Mouse (Mus musculus) mouse embryonic stem cell (cell line): ENCODE data around the gene Supt3.

Experiments used
- in situ Hi-C, 2 experiments: fragments of 300-500 bp; cut with MboI; formaldehyde crosslinking; loops; 1 replicate in 1 of 2; 3 replicates in 1 of 2; pipeline ENCODE4 v1.14.3; 2019 to 2020; ENCODE audit warnings: low sequenced_read_pairs in 2 of 2, low pct_unique_long_range_greater_than_20kb in 1 of 2, mixed read lengths in 1 of 2; ENCODE audit not compliant: unreplicated experiment in 1 of 2

The Supt3 gene

DNA sequence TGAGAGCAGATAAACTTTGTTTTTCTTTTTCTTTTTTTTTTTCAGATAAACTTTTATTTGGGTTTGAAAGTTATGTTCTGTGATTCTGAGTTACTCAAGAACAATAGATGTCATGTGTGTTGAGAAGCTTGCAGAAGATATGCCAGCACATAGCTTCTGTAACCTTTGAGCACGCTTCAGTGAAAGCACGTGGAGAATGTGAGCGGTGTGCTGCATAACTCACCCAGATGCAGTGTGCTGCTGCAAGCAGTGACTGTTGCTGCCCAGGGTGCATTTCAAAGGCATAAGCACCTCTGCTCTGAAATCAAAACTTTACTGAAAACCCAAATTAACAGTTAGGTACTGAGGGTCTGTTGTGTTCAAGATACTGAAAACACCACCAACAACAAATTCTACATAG is 251.5 kb downstream of the Supt3 start:
- in situ Hi-C loops = loop anchor here (25.0 kb wide), 1 partner anchor 241 kb away; the partner anchor contains the start of gene Supt3 (in 2 of the 2)

DNA sequence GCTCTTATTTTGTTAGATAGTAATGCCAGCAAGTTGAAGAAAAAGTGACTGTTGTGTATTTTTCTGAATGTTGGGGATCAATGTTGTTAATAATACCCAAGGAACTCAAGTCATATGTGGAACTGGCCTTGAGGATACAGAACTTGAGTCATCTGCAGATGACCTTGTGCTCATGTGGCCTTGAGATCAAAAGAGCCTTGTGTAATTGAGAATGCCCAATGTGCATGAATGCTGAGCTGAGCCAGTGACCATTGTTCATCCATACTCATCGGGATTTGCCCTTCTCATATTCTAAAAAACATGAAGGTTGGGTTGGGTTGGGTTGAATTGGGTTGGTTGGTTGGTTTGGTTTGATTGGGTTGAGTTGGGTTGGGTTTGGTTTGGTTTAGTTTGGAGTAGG is 252.2 kb downstream of the Supt3 start:
- in situ Hi-C loops = loop anchor here (25.0 kb wide), 1 partner anchor 242 kb away; the partner anchor contains the start of gene Supt3 (in 2 of the 2)

DNA sequence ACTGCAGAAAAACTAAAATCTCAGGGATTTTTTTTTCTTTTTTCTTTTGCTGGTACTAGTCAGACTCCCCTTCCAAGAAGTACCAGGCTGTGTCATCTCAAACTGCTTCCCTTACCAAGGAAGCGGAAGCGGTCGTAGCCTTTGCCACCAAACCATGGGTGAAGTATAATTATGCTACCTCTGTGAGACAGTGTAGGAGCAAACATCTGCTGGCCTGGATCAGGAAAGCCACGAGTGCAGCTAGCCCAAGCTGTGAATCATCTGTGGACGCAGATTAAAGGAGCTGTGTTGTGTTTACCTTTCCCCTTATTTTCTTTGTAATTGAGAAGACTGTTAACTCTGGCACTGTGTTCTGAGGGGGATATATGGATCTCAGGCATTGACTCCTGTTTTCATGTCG is 255.3 kb downstream of the Supt3 start:
- in situ Hi-C loops = loop anchor here (25.0 kb wide), 1 partner anchor 245 kb away; the partner anchor contains the start of gene Supt3 (in 2 of the 2)

DNA sequence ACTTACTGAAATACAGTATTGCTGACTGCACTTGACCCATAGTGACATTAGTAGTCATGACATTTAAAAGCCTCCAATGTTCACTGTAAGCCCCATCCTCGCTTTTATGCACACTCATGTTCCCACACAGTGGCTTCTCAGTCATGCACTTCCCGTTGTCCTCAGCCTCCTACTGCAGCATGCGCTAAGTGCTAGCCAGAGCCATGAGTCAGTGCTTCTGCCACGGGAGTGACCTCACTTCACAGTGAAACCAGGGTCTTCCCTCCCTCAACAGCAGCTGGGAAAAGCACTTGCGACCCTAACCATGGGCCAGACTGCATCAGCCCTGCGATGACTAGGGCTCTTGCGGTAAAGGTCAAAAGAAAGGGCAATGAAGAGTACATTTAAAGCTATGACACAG is 256.7 kb downstream of the Supt3 start:
- in situ Hi-C loops = loop anchor here (25.0 kb wide), 1 partner anchor 246 kb away; the partner anchor contains the start of gene Supt3 (in 2 of the 2)

DNA sequence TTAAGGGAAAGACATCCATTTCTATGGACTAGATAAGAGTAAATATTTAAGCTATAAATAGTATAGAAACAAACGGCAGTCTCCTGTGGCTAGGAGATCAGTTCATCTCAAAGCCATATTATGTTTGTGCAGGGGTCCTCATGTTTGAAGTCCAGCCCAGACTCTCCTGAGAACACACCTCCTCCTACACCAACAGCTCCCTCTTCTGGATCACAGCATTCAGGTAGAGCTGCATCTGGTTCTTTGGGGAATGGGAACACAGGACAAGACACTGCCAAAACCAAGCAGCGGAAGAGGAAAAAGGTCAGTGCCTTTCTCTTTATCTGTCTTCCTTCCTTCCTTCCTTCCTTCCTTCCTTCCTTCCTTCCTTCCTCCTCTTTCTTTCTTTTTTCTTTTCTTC is 264.1 kb downstream of the Supt3 start:
- in situ Hi-C loops = loop anchor here (25.0 kb wide), 1 partner anchor 254 kb away; the partner anchor contains the start of gene Supt3 (in 2 of the 2)

DNA sequence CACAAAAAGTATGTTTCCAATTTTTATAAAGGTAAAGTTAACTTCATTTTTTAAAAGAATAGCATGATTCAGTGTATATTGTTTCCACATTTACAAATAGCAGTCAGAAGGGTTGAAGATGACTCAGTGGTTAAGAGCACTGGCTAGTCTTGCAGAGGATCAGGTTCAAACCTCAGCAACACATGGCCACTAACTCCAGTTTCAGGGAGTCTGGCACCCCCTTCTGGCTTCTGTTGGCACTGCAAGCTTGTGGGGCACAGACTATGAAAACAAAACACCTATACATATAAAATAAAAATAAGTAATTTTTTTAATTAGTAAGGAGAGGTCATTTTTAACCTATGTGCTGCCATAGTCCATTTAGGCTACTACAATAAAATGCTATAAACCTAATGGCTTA is 268.9 kb downstream of the Supt3 start:
- in situ Hi-C loops = loop anchor here (25.0 kb wide), 1 partner anchor 259 kb away; the partner anchor contains the start of gene Supt3 (in 2 of the 2)

DNA sequence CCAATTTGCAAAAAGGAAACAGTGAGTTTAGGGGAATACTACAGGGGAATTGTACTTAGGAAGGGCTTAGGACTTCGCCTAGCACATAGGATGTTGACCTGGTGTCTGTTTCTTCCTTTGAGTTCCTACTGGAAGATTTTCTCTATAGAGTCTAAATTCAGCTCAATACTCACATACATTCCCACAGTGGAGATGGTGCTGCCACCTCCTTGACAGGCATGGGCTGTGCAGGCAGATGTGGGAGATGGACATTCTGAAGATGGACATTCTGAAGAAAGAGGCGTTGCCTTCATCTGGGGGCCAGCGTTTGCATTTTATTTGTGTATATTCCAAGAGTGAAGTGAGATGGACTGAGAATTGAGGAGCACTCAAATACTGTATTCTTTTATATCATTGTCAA is 269.6 kb downstream of the Supt3 start:
- in situ Hi-C loops = loop anchor here (25.0 kb wide), 1 partner anchor 259 kb away; the partner anchor contains the start of gene Supt3 (in 2 of the 2)

DNA sequence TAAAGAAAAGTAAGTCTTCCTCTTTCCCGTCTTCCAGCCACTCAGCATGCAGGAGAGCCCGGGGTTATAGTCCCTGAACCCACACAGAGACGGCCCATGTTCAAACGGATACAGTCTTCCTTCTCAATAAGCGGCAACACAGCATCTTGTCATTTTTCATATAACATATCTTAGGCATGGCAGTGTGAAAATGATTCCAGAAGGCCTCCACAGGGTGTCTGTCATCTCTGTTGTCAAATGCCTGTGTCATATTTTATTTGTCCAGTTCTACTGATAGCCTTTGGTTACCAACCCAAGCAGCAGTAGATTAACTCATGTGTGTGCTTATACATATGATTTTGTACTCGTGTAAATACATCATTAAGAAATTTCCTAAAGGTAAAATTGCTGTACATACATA is 270.3 kb downstream of the Supt3 start:
- in situ Hi-C loops = loop anchor here (25.0 kb wide), 1 partner anchor 260 kb away; the partner anchor contains the start of gene Supt3 (in 2 of the 2)

DNA sequence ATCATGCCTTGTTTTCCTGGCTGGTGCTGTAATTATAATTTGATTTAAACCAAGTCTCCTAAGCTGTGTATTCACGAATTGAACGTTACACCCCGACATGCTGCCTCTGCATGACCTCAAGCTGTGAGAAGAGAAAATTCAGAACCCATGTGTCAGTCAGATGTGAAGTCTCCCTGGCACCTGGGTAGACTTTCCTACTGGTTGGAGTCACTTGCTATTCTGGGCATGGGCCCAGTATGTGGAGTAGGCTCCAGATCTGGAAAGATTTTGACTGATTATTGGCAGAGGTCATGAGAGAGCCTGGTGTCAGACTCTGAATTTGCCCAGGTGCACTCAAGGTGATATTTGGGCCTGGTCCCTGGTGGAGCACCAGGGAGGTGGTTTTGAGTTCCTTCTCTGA is 275.0 kb downstream of the Supt3 start:
- in situ Hi-C loops = no loop called here

DNA sequence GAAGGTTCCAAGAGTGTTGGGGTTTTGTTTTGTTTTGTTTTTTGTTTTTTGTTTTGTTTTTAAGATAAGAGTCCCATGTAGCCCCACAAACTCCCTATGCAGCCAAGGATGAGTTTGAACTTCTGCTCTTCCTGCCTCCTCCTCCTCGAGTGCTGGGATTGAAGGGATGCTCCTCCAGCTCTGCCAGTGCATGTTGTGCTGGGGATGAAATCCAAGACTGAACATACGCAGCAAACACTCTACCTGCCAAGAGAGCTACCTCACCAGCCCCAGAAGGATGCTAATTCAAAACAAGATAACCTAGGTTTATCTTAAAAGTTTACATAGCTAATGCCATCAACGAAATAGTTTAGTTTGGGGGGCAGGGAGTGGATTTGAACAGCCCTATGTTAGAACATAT is 276.4 kb downstream of the Supt3 start:
- in situ Hi-C loops = no loop called here

DNA sequence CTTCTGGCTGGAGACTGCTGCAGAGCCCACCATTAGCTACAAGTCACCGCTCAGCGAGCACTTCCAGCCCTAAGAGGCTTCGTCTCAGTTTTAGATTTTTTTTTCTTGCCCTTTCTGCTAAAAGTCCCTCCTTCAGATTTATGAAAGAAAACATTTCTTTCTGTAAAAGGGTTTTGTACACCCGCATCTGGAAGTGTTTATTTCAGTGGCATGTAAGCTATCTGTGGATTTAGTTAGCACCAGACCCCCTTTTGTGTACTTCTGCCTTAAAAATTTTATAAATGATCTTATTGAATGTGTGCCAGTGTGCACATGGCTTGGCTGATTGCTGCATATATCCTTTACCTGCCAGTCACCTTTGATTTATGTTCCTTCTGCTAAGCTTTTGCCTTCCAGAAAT is 277.6 kb downstream of the Supt3 start:
- in situ Hi-C loops = no loop called here

DNA sequence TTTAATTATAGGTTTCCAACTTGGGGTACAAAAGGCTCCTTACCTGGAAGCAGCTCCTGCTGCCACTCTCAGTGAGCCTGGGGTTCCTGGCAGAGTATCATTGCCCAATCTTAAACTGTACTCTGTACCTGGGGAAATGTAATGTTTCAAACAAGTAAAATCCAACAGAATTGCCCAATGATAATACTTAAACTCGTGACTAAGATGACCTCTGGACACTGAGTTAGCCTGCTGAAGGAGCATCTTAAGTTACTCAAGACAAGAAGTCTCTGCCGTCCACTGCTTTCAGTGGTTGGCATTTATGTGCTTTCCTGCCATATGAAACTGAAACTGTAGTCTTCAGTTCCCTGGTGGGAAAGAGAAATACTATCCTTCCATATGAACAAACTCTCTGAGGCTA is 279.9 kb downstream of the Supt3 start:
- in situ Hi-C loops = no loop called here

DNA sequence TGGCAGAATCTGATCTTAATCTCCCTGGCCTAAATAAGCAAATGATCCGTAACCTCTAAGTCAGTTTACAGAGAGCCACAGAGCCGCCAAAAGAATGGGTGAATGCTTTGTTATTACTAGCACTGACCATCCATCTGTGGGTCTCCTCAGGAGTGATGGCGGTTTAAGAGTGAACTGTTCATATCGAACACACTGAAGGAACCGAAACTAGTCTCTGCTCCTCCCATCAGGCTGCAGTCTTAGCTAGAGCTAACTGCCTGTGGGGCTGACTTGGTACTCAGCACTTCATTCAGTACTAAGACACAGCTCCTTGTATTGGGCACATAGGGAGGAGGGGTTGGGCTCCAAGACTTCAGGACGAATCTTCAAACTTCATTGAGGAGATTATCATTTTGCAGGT is 280.8 kb downstream of the Supt3 start:
- in situ Hi-C loops = no loop called here

DNA sequence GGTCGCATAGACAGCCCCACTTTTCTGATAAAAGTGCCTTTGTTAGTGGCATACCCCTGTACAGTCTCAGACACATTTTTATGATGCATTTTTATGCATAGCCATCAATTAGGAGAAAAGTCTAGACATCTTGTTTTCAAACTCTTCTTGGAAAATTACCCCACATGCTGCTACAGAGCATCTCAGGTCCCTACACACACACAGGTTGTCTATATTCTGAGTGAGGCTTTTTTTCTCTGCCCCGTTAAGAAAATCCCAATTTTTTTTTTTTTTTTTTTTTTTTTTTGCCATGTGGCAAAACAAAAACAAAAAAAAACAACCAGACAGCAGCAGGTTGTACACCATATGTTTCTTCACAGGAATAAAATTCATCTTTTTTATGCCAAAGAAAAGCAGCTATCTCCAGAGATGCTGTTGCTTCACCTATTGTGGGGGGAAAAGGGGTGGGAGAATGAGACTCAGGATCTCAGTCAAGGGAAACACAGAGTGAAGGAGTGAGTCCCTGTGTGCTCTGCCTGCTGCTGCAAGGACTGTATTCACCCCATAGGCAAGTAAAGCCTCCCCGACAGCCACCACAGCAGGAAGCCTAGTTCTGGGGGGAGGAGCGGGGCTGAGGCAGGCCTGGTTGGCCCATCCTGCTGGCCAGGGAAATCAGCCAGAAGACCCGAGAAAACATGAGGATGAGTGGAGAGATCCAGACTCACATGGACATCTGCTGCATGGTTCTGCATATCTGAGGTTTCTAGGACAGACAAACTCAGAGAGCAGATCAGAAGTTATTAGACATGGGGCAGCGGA is 281.8 kb downstream of the Supt3 start:
- in situ Hi-C loops = no loop called here

DNA sequence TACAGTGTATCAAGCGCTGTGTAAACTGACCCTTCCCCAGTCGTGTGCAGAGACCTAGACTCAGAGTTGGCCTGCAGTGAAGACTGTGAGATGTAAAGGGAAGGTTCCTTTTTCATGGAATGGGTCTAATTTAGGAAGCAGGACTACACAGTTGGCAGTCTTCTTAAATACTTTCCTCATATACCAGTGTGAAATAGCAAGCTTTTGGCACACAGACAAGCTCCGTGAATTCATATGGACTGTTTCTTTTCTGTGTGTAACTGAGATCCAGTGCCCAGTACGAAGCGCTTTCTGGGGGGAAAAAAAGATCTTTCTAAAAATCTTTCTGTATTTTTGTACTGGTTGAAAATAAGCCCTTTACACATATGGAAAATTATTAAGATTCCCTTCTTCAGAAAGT is 286.8 kb downstream of the Supt3 start:
- in situ Hi-C loops = no loop called here

DNA sequence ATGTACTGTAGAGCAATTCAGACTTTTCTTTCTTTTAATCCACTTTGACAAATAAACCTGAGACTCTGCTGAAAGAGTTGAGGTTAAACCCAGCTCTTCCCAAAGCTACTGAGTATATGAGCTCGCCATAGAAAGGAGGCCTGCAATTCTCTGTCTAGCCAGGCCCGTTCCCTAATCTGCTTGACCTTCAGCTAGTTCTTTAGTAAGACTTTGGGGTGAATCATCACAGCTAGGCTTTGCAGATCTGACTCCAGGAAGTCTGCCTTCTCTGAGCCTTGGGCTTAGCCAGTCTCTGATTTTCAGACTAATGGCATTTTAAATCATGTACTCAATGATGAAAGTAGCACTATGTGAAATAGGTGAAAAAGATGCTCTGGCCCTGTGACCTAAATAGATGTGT is 288.5 kb downstream of the Supt3 start:
- in situ Hi-C loops = no loop called here

DNA sequence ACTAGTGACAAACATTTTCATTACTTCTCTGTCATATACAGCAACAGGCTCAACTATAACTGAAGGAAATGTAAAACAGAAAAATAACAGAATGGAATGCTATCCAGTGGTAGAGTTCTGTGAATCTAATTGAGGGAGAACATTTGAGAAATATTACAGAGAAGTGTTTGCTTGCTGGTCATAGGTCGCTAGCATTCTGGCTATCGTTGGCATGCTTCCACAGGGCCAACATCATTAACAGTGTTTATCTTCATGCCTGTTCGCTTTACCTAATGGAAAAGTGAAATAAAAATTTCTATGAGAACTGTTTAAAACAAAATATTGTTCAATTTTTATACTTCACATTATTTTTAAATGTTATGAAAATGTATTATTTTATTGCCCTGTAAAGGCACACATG is 290.5 kb downstream of the Supt3 start:
- in situ Hi-C loops = no loop called here

DNA sequence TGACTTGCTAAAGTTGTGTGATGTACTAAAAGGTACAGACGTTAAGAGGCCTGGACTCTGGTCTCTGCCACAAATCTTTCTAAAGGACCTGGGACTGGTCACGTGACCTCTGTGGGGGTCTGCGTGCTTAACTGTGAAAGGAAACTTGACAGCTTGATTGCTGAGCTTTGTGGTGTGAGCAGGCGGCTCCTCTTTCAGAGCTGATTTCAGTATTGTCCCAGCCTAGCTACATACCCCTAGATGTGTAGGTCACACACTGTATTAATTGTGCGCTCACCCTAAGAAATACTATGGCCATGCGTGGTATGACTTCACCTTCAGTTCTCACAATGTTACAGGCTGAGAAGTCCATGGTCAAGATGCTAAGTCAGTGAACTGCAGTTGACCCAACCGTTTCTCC is 291.4 kb downstream of the Supt3 start:
- in situ Hi-C loops = no loop called here

DNA sequence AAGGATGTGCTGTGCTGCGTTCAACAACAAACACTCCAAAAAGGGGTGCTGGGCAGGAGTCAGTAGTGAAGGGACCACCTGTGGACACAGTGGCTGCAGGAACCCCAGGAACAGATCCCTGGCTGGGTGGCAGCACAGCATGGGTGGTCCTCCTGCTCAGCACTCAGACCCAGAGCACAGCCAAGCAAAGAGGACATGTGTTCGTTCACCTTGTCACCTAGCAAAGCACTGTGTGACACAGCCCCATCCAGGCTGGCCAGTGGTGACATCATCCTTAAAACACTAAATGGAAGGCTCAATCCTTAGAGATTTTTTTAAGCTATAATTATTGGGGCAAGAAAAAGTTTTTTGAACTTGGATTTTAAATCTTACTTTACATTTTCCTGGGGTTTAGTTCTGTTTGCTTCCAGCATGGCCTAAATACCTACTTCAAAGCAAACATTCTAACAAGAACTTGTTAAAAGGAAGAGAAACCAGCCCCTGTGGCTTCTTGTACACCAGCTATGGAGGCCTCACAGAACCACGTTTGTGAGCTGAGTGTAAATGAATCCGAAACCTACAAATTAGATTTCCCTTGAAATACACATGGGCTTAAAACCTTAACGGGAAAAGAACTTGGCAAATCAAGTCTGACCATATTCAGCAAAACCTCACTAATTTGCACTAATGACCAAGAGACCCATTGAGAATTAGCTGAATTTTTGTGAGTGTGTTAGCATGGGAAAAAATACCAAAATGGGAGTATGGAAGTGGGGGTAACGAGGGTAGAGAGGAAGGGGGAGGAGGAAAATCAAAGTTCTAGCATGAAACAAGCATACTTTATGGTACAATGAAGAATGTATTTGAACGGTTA is 295.8 kb downstream of the Supt3 start:
- in situ Hi-C loops = no loop called here
